Mouse (Mus musculus) kidney, postnatal 0 days (tissue): Measurements from ENCODE around the gene Ints13. TPM values are rescaled to one million over a fixed set of nuclear protein-coding genes. Genes with fewer than 3 reads are reported as not detected.
A peak's percentile ranks its signal among the peaks of the same experiment; 100 is the strongest.

Experiments
- ATAC-seq: fragments of 200-750 bp; cut with Nextera tagmentation; replicated peaks from 2 replicates; pipeline ENCODE4 v1.8.0; 2017; ENCODE audit warnings: low read depth, moderate number of reproducible peaks, moderate TSS enrichment, moderate library complexity; ENCODE audit not compliant: low FRiP score
- DNase-seq: peaks from one replicate; pipeline ENCODE4 v3.0.0-alpha.2; 2016; ENCODE audit warnings: low spot score
- H3K27ac ChIP-seq: fragments of 300-500 bp; sonication (generic); 2 replicates; pipeline ENCODE4 v1.5.1; 2014; ENCODE audit warnings: mild to moderate bottlenecking
- H3K27me3 ChIP-seq: fragments of 300-500 bp; sonication (generic); 2 replicates; pipeline ENCODE4 v1.6.1; 2014; ENCODE audit warnings: low read length, mixed read lengths; ENCODE audit not compliant: insufficient read depth
- H3K36me3 ChIP-seq: fragments of 300-500 bp; sonication (generic); 2 replicates; pipeline ENCODE4 v1.6.1; 2014; ENCODE audit warnings: low read length, mixed read lengths; ENCODE audit not compliant: insufficient read depth
- H3K4me1 ChIP-seq: fragments of 300-500 bp; sonication (generic); replicated peaks from 2 replicates; pipeline ENCODE4 v1.6.1; 2014; ENCODE audit warnings: antibody characterized with exemption, low read length, mixed read lengths; ENCODE audit not compliant: insufficient read depth
- H3K4me2 ChIP-seq: fragments of 300-500 bp; sonication (generic); 2 replicates; pipeline ENCODE4 v1.6.1; 2014; ENCODE audit warnings: mild to moderate bottlenecking, low read length, moderate library complexity, mixed read lengths
- H3K4me3 ChIP-seq: fragments of 300-500 bp; sonication (generic); replicated peaks from 2 replicates; pipeline ENCODE4 v1.5.1; 2014; ENCODE audit warnings: low read depth, low read length
- H3K9ac ChIP-seq: fragments of 300-500 bp; sonication (generic); 2 replicates; pipeline ENCODE4 v1.6.1; 2014; ENCODE audit warnings: low read depth, low read length
- H3K9me3 ChIP-seq: fragments of 300-500 bp; sonication (generic); replicated peaks from 2 replicates; pipeline ENCODE4 v1.6.1; 2016; ENCODE audit warnings: low read length, inconsistent platforms, mixed read lengths
- CTCF ChIP-seq: IDR thresholded peaks from 2 replicates; pipeline ENCODE4 v1.5.1; 2016; ENCODE audit warnings: antibody characterized with exemption, low read depth, mild to moderate bottlenecking, moderate library complexity
- WGBS: fragments of 180-500 bp; shearing (Covaris S2); extraction: QIAGEN DNeasy Blood & Tissue Kit; methylation state at CpG from one replicate; pipeline ENCODE4 v1.1.7; 2014; 5-methylcytosine and 5-hydroxymethylcytosine counted together
- polyA plus RNA-seq: library from polyadenylated mRNA; unstranded; fragments of >200 nt; fragmentation: Nextera tagmentation; extraction: Ambion mirVana; gene quantifications from 2 replicates; pipeline ENCODE4 v1.2.1, GENCODE M21; 2015

Gene Ints13
- polyA plus RNA-seq, 1 experiment from 2014 or later, result 49.4 TPM

DNA sequence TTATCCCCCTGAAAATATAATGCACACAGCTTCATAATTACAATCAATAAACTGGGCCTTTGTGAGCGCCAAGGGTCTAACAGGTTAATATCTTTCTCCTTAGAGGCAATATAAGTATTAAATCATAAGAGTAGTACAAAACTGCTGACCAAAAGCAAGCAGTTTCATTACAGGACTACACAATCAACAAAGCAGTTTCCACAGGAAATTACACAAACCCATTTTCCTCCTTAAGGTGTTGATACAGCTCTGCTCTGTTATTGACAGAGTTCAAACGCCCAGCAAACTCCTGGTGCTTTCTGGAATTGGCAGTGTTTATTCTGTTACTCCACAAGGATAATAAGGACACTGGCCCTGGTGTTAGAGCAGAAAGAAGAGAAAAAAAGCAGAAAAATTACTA, 27.2 kb downstream of the Ints13 start:
- no peak overlapping the region for H3K9ac ChIP-seq
- H3K4me2 ChIP-seq, result no peak overlapping the region
- no peak for TF ChIP-seq CTCF
- no peaks in the 10 kb centered on the region for H3K4me1 ChIP-seq
- H3K9me3 ChIP-seq, result no peaks in the 10 kb centered on the region
- ATAC-seq, result no peak
- no peaks in the 10 kb centered on the region for H3K27me3 ChIP-seq
- no peak overlapping the region for H3K4me3 ChIP-seq
- peaks cover 52% of the 10 kb centered on the region for H3K36me3 ChIP-seq
- WGBS, result 80% methylated on average over 2 of the region's 2 CpGs
- no peak overlapping the region for H3K27ac ChIP-seq
- DNase-seq, result no peak

DNA sequence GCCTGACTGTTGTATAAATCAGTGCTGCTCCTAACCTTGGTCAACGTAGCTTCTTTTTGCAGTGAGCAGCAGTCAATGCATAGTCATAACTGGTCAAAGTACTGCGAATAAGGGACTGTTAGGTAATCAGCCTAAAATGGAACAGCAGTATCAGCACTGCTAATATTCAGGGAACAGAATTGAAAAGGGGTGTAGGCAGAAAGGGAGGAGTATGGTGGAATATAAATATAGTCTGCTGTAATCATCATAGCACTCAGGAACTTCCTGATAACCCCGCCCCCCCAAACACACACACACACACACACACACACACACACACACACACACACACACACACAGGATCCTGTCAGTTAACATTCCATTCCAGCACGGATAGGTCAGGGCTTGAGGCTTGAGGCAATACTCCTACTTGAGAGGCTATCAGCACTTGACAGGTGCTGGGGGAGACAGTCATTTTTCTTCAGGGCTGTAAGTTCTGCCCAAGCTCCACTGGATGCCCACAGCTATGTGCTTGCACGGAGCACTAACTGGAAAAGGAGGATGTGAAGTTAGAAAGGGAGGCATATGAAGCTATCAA, 32.3 kb downstream of the Ints13 start:
- no peak overlapping the region for H3K9ac ChIP-seq
- no peak overlapping the region for H3K4me3 ChIP-seq
- no peak overlapping the region for H3K4me2 ChIP-seq
- no peaks in the 10 kb centered on the region for H3K4me1 ChIP-seq
- peaks cover 24% of the 10 kb centered on the region for H3K36me3 ChIP-seq
- DNase-seq (no peak), ATAC-seq (no peak)
- no peak overlapping the region for H3K27ac ChIP-seq
- H3K9me3 ChIP-seq, result no peaks in the 10 kb centered on the region
- TF ChIP-seq CTCF, result no peak
- 70% methylated on average over 5 of the region's 5 CpGs for WGBS
- no peaks in the 10 kb centered on the region for H3K27me3 ChIP-seq

DNA sequence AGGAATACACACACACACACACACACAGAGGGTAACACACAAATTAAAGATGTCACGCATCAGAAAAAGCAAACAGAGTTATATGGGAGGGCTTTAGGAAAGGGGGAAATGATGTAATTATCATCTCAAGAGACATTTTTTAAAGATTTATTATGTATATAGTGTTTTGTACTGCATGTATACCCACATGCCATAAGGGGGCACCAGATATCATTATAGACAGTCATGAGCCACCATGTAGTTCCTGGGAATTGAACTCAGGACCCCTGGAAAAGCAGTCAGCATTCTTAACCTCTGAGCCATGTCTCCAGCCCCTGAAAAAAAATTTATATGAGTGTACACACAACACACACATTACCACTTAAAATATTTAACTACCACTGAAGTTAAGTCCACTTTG, 33.0 kb downstream of the Ints13 start:
- Histone ChIP-seq H3K4me3 (no peak overlapping the region), H3K4me1 (no peaks in the 10 kb centered on the region), H3K27me3 (no peaks in the 10 kb centered on the region), H3K9ac (no peak overlapping the region), H3K4me2 (no peak overlapping the region), H3K36me3 (peaks cover 19% of the 10 kb centered on the region), H3K27ac (no peak overlapping the region), H3K9me3 (no peaks in the 10 kb centered on the region)
- TF ChIP-seq CTCF, result peak; percentile 29; the same call in 1 of the 2 replicates
- 92% methylated on average over 1 of the region's 1 CpGs for WGBS
- DNase-seq (peak; percentile 21), ATAC-seq (no peak)

DNA sequence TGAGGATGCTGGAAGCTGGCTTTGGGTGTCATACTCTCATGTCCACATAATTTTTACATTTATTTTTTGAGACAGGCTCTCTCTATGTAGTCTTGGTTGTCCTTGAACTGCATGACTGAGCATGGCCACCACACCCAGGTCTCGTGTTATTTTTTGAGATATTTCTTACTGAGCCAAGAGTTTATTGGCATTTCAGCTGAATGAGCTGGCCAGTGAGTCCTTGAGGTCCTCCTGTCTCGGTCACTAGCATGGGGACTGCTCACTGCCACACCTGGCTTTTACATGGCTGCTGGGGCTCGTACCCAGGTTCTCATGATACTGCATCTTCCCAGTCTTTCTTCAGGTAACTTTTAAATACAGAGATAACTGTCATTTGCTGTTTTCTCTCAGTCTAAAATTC, 37.2 kb downstream of the Ints13 start:
- no peak overlapping the region for H3K27ac ChIP-seq
- no peaks in the 10 kb centered on the region for H3K9me3 ChIP-seq
- no peaks in the 10 kb centered on the region for H3K4me1 ChIP-seq
- no peak overlapping the region for H3K4me2 ChIP-seq
- ATAC-seq, result no peak; the same call in 1 of the 2 replicates
- no peaks in the 10 kb centered on the region for H3K27me3 ChIP-seq
- no peak for DNase-seq
- H3K9ac ChIP-seq, result no peak overlapping the region
- H3K4me3 ChIP-seq, result no peak overlapping the region
- TF ChIP-seq CTCF, result no peak
- no peaks in the 10 kb centered on the region for H3K36me3 ChIP-seq
- 62% methylated on average over 3 of the region's 3 CpGs for WGBS

DNA sequence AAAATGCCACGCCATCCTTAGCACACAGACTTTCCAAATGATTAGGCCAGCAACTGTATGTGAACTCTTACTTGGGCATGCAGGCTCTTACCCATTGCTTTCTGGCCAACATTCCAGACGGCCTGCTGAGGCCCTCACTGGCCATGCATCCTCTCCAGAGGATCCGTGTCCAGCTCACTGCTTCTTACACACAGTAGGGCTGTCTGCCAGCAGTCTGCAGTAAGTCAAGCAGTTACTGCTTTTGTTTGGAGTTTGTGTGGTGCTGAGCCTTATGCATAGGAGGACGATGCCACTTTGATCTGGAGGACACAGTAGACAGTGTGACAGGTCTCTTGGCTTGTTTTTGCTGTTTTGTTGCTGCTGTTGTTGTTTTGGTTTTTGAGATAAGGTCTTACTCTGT, 39.0 kb downstream of the Ints13 start:
- 72% methylated on average over 4 of the region's 4 CpGs for WGBS
- no peaks in the 10 kb centered on the region for H3K36me3 ChIP-seq

DNA sequence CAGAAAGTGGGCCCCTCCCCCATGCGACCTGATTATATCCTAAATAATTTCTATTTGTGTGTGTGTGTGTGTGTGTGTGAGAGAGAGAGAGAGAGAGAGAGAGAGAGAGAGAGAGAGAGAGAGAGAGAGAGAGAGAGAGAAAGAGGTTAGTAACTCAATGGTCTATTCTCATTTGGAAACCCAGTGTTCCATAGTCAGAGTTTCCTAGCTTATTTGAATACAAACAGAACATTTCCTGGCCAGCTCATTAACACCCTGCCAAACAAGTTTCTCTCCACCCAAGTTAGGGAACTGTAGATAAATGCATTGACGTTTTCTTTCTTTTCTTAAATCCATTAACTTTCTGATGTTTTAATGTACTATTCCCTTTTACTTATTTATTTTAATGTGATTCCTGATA, 39.6 kb downstream of the Ints13 start:
- H3K36me3 ChIP-seq, result no peaks in the 10 kb centered on the region
- H3K4me1 ChIP-seq, result no peaks in the 10 kb centered on the region
- no peak overlapping the region for H3K9ac ChIP-seq
- DNase-seq (no peak), ATAC-seq (no peak)
- no peak overlapping the region for H3K4me2 ChIP-seq
- 49% methylated on average over 2 of the region's 2 CpGs for WGBS
- no peak overlapping the region for H3K4me3 ChIP-seq
- TF ChIP-seq CTCF, result no peak
- no peak overlapping the region for H3K27ac ChIP-seq
- H3K27me3 ChIP-seq, result no peaks in the 10 kb centered on the region
- no peaks in the 10 kb centered on the region for H3K9me3 ChIP-seq

More for the DNA sequence above, 39.0 kb downstream of the Ints13 start:
- no peak overlapping the region for H3K27ac ChIP-seq
- no peaks in the 10 kb centered on the region for H3K4me1 ChIP-seq
- H3K4me2 ChIP-seq, result no peak overlapping the region
- ATAC-seq (no peak), DNase-seq (no peak)
- TF ChIP-seq CTCF, result no peak
- H3K27me3 ChIP-seq, result no peaks in the 10 kb centered on the region
- H3K9me3 ChIP-seq, result no peaks in the 10 kb centered on the region
- H3K9ac ChIP-seq, result no peak overlapping the region
- no peak overlapping the region for H3K4me3 ChIP-seq

DNA sequence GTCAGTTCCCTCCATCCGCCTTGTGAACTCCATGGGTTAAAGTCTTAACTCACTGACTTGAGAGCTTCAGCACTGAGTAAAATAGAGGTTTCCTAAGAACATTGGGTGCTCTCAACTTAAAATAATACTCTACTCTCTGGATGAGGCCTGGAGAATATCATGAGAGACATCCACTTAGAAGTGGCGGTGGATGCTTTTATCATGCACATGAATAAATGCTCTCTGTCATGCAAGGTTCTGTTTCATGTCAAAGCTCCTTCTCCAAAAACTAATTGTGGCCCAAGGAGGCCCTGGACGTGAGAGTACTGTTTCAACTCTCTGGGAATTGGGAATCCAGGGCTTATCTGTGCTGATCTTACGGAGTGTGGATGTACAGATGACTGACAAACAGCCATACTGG, 40.5 kb downstream of the Ints13 start:
- Histone ChIP-seq H3K9ac (no peak overlapping the region), H3K27me3 (no peaks in the 10 kb centered on the region), H3K4me1 (no peaks in the 10 kb centered on the region), H3K27ac (no peak overlapping the region), H3K4me2 (no peak overlapping the region), H3K9me3 (no peaks in the 10 kb centered on the region), H3K4me3 (no peak overlapping the region), H3K36me3 (no peaks in the 10 kb centered on the region)
- 94% methylated on average over 4 of the region's 4 CpGs for WGBS
- no peak for TF ChIP-seq CTCF
- ATAC-seq (no peak), DNase-seq (no peak)
